Mouse (Mus musculus): ENCODE data around the gene Olfr963.

- TF ChIP-seq POLR2A (IDR thresholded peaks at IDR 0.05; ENCODE audit: insufficient read depth, low read length): no peak
- no peak for TF ChIP-seq CTCF (IDR thresholded peaks at IDR 0.05; ENCODE audit: low read depth, low read length)
- no peak for TF ChIP-seq EP300 (IDR thresholded peaks at IDR 0.05; ENCODE audit: insufficient read depth, low read depth, low read length)
Observed at GRCm38 (mm10) chr9:39654756-39655396, 12.1 kb upstream of the Olfr963 start.

All from ES-Bruce4 (cell line).